In genomic region chr6:55169818-55170217, GRCm38 (mm10) we compare ENCODE assay signal across 20 mouse cellular contexts. TPM values are rescaled to one million over a fixed set of nuclear protein-coding genes. Genes with fewer than 3 reads are reported as not detected.
DNase-seq lines count a peak whose midpoint lies in the region; ATAC-seq and TF ChIP-seq lines count a peak whose summit lies in the region.
"Had no signal": no experiment of that assay in that cellular context is flagged by ENCODE, and none has a peak within 500 bp of the region (broad histone marks: within the 10 kb centered on the region; RNA-seq: fewer than 3 reads in every experiment).

No protein-coding gene starts in this region.

- H3K9ac ChIP-seq in ES-E14 (ENCODE audit: insufficient read depth, low read depth, low read length, poor library complexity, severe bottlenecking) = no peak overlapping the region
- H3K9ac ChIP-seq in midbrain, postnatal 0 days (replicated peaks; ENCODE audit: low read length, poor library complexity, severe bottlenecking) = no peak overlapping the region
- H3K9ac ChIP-seq: embryonic facial prominence, embryonic 12.5 days; forebrain, embryonic 13.5 days; forebrain, embryonic 15.5 days; forebrain, postnatal 0 days had no signal

- WGBS in midbrain, postnatal 0 days = 61% methylated on average over 5 of the region's 5 CpGs

- ATAC-seq in midbrain, postnatal 0 days (ENCODE audit: low FRiP score) = no peak
- ATAC-seq: forebrain, embryonic 13.5 days; forebrain, embryonic 15.5 days had no signal

- H3K27me3 ChIP-seq in midbrain, postnatal 0 days (ENCODE audit: insufficient read depth, low read length) = no peaks in the 10 kb centered on the region
- H3K27me3 ChIP-seq: embryonic facial prominence, embryonic 12.5 days; forebrain, embryonic 15.5 days had no signal

- H3K36me3 ChIP-seq in ES-E14 (ENCODE audit: control insufficient read depth, insufficient read depth, low read length, poor library complexity, severe bottlenecking) = no peaks in the 10 kb centered on the region
- H3K36me3 ChIP-seq in midbrain, postnatal 0 days (ENCODE audit: insufficient read depth, low read length) = no peaks in the 10 kb centered on the region
- H3K36me3 ChIP-seq: embryonic facial prominence, embryonic 10.5 days; embryonic facial prominence, embryonic 12.5 days; forebrain, embryonic 15.5 days had no signal

- H3K4me3 ChIP-seq in ES-E14 (ENCODE audit: insufficient read depth in 1 of 2, low read depth in 1 of 2, low read length in 2 of 2, poor library complexity in 1 of 2, severe bottlenecking in 1 of 2) = no peak overlapping the region
- no peak overlapping the region for H3K4me3 ChIP-seq in midbrain, postnatal 0 days (ENCODE audit: low read depth, low read length)
- H3K4me3 ChIP-seq: embryonic facial prominence, embryonic 10.5 days; embryonic facial prominence, embryonic 12.5 days; forebrain, embryonic 13.5 days; forebrain, embryonic 15.5 days had no signal

- in situ Hi-C loops in ES-E14 (cut with MboI; ENCODE audit: low sequenced_read_pairs in 2 of 2, unreplicated experiment in 2 of 2) = no loop called here

- no peaks in the 10 kb centered on the region for H3K9me3 ChIP-seq in ES-E14 (ENCODE audit: control insufficient read depth, insufficient read depth, low read depth, low read length)
- no peaks in the 10 kb centered on the region for H3K9me3 ChIP-seq in midbrain, postnatal 0 days (ENCODE audit: low read length)
- H3K9me3 ChIP-seq: embryonic facial prominence, embryonic 10.5 days; embryonic facial prominence, embryonic 12.5 days; forebrain, embryonic 13.5 days; forebrain, embryonic 15.5 days had no signal

- peak; percentile 68 for DNase-seq in ES-CJ7 (ENCODE audit: low read depth, low spot score)
- DNase-seq in ES-E14 (ENCODE audit: low read depth, low spot score) = peak; percentile 31
- peak; percentile 71 for DNase-seq in ZHBTc4 (ENCODE audit: low read depth, low spot score)
- DNase-seq in adrenal gland, adult 18-20 months (ENCODE audit: low spot score in 2 of 2) = no peak
- no peak for DNase-seq in midbrain, postnatal 0 days (ENCODE audit: low spot score)
- DNase-seq: adrenal gland, adult 8-10 months; adrenal gland, postnatal 14 days; adrenal gland, postnatal 36 days; cerebellum, adult 11-12 months; cerebellum, adult 2 months; cerebellum, adult 9-10 months; cerebellum, postnatal 10 days; cerebellum, postnatal 25 days; forebrain, postnatal 0 days had no signal

- TF ChIP-seq CTCF in midbrain, postnatal 0 days (IDR thresholded peaks at IDR 0.05) = no peak

- H3K4me1 ChIP-seq in ES-E14 (ENCODE audit: control insufficient read depth in 2 of 2, insufficient read depth in 2 of 2, low read length in 2 of 2, poor library complexity in 1 of 2) = peaks cover 0 to 7% of the 10 kb centered on the region in 2 experiments; a peak in 2 of 4 replicates
- H3K4me1 ChIP-seq in midbrain, postnatal 0 days (ENCODE audit: insufficient read depth, low read length) = no peaks in the 10 kb centered on the region
- H3K4me1 ChIP-seq: embryonic facial prominence, embryonic 12.5 days; forebrain, embryonic 13.5 days; forebrain, embryonic 15.5 days had no signal

- H3K4me2 ChIP-seq in midbrain, postnatal 0 days (ENCODE audit: low read depth, low read length, poor library complexity, severe bottlenecking) = no peak overlapping the region
- H3K4me2 ChIP-seq: embryonic facial prominence, embryonic 12.5 days; forebrain, embryonic 13.5 days; forebrain, embryonic 15.5 days had no signal

- H3K27ac ChIP-seq in ES-E14 (ENCODE audit: insufficient read depth, low read depth, low read length, poor library complexity, severe bottlenecking) = no peak overlapping the region
- no peak overlapping the region for H3K27ac ChIP-seq in midbrain, postnatal 0 days (ENCODE audit: low read depth, low read length)
- H3K27ac ChIP-seq: embryonic facial prominence, embryonic 10.5 days; embryonic facial prominence, embryonic 12.5 days; forebrain, embryonic 13.5 days; forebrain, embryonic 15.5 days had no signal

TF ChIP-seq in ES-E14, 5 proteins besides CTCF, POLR2A, EP300 and RAD21:
- TF ChIP-seq ZNF384 (IDR thresholded peaks at IDR 0.05; ENCODE audit: low read depth, low read length) (no peak), MAFK (IDR thresholded peaks at IDR 0.05; ENCODE audit: insufficient read depth, low read depth, low read length) (no peak), CHD2 (IDR thresholded peaks at IDR 0.05; ENCODE audit: low read depth, low read length) (no peak), HCFC1 (IDR thresholded peaks at IDR 0.05; ENCODE audit: borderline replicate concordance, insufficient read depth, low read length) (no peak), ZC3H11A (IDR thresholded peaks at IDR 0.05; ENCODE audit: borderline replicate concordance, low read depth, low read length) (no peak)

RNA-seq across cellular contexts. Expression of gene Inmt, which starts 5.0 kb away (rescaled TPM):
- not detected in 2 replicates for total RNA-seq in ES-E14 (2012; rRNA removed)
- 10 to 100 TPM; 10.1 to 26.1 TPM for total RNA-seq in adrenal gland, adult 18-20 months (2021)
- not detected in 2 replicates for total RNA-seq in midbrain, postnatal 0 days (2014; rRNA removed)
- polyA plus RNA-seq in midbrain, postnatal 0 days (2015; fragmentation: Nextera tagmentation; extraction: Ambion mirVana) = not detected in 2 replicates
- total RNA-seq: forebrain, postnatal 0 days had no signal
- polyA plus RNA-seq: C2C12; forebrain, embryonic 13.5 days; forebrain, embryonic 15.5 days; forebrain, postnatal 0 days had no signal

RNA-seq across cellular contexts. Expression of gene Mindy4, which starts 33.4 kb away (rescaled TPM):
- 3.0 TPM in 2 replicates for total RNA-seq in ES-E14 (2012; rRNA removed)
- total RNA-seq in adrenal gland, adult 18-20 months (2021) = 1 to 10 TPM; 4.9 to 5.7 TPM
- 8.8 and 10.9 TPM in 2 replicates for total RNA-seq in midbrain, postnatal 0 days (2014; rRNA removed)
- polyA plus RNA-seq in midbrain, postnatal 0 days (2015; fragmentation: Nextera tagmentation; extraction: Ambion mirVana) = 9.6 and 10.0 TPM in 2 replicates

RNA-seq across cellular contexts. Expression of gene Crhr2, which starts 37.0 kb away (rescaled TPM):
- total RNA-seq in ES-E14 (2012; rRNA removed) = 0.67 and 1.1 TPM in 2 replicates
- total RNA-seq in adrenal gland, adult 18-20 months (2021) = under 1 TPM in 1 of 2 experiments, not detected in 1; 0.35 TPM
- 1.8 and 3.0 TPM in 2 replicates for total RNA-seq in midbrain, postnatal 0 days (2014; rRNA removed)
- 2.0 TPM in 2 replicates for polyA plus RNA-seq in midbrain, postnatal 0 days (2015; fragmentation: Nextera tagmentation; extraction: Ambion mirVana)
- total RNA-seq: adrenal gland, postnatal 14 days; adrenal gland, postnatal 36 days; MEL had no signal

Comparison
In these comparisons a context has a peak if more than half of its experiments do, and no peak if none do; other contexts are left out.
1. DNase-seq: peak in ES-CJ7 (single experiment), ES-E14 (single experiment) and ZHBTc4 (single experiment); none in adrenal gland, adult 18-20 months (0 of 2) and midbrain, postnatal 0 days (single experiment).
2. RNA of gene Inmt, which starts 5.0 kb away (total RNA-seq): 10.1 to 26.1 TPM in adrenal gland, adult 18-20 months; not detected in ES-E14 and not detected in midbrain, postnatal 0 days; every median in the first group is over 10 times any median in the second.